Mouse (Mus musculus) heart, postnatal 14 days (tissue): ENCODE measurements around the gene Hmgcl. TPM values are rescaled to one million over a fixed set of nuclear protein-coding genes. Genes with fewer than 3 reads are reported as not detected.

Experiments used
- DNase-seq, 2 experiments: peaks; one replicate each; pipeline ENCODE4 v3.0.0; 2021 to 2022
- intact Hi-C: fragments of 180-260 bp; cut with DNase I; formaldehyde crosslinking; loops from one replicate; pipeline ENCODE4 v1.15.1; 2025
- long read RNA-seq, 2 experiments: library from polyadenylated mRNA; stranded (forward); transcript quantifications; one replicate each; pipeline ENCODE4 v2.0.0; 2021
- total RNA-seq, 2 experiments: library from RNA; stranded (reverse); gene quantifications; 2 replicates each; pipeline ENCODE4 v1.2.3; 2021

Hmgcl gene
- 10 to 100 TPM; 69.8 to 70.4 TPM for total RNA-seq
- long read RNA-seq, experiment 1, transcript Hmgcl-201 (9 exons, 1,418 nt), result major isoform, 380 of 397 reads
- long read RNA-seq, experiment 1, partial matches to known transcripts, result 2 of 397 reads
- long read RNA-seq, experiment 1, other reads (novel, unspliced or antisense), result 15 of 397 reads
- long read RNA-seq, experiment 2, transcript Hmgcl-201 (9 exons, 1,418 nt), result major isoform, 295 of 306 reads
- long read RNA-seq, experiment 2, partial matches to known transcripts, result 2 of 306 reads
- long read RNA-seq, experiment 2, other reads (novel, unspliced or antisense), result 9 of 306 reads

GRCm38 (mm10) chr4:135946278-135946658, at the start of gene Hmgcl:
Gene Hmgcl (plus strand): TSS chr4:135946448.
- peak; percentile 92 to 97 for DNase-seq
- intact Hi-C loops, result no loop called here

- no peak for DNase-seq
- intact Hi-C loops, result no loop called here
Observed at GRCm38 (mm10) chr4:135898380-135899049, 47.7 kb upstream of the Hmgcl start.

- intact Hi-C loops, result no loop called here
- no peak for DNase-seq
Observed at GRCm38 (mm10) chr4:135899050-135899448, 47.2 kb upstream of the Hmgcl start.

- intact Hi-C loops, result no loop called here
- DNase-seq, result no peak
Observed at GRCm38 (mm10) chr4:135900008-135900407, 46.2 kb upstream of the Hmgcl start.

GRCm38 (mm10) chr4:135902606-135903242, 43.5 kb upstream of the Hmgcl start:
- no peak for DNase-seq

GRCm38 (mm10) chr4:135904810-135905209, 41.4 kb upstream of the Hmgcl start:
- intact Hi-C loops, result no loop called here
- no peak for DNase-seq

More at GRCm38 (mm10) chr4:135902606-135903242, 43.5 kb upstream of the Hmgcl start:
- intact Hi-C loops, result no loop called here

- no peak for DNase-seq
- intact Hi-C loops, result no loop called here
Observed at GRCm38 (mm10) chr4:135906633-135907032, 39.6 kb upstream of the Hmgcl start.

- no peak for DNase-seq
- intact Hi-C loops, result no loop called here
Observed at GRCm38 (mm10) chr4:135909326-135910066, 36.8 kb upstream of the Hmgcl start.

GRCm38 (mm10) chr4:135911531-135911930, 34.7 kb upstream of the Hmgcl start:
- no peak for DNase-seq
- intact Hi-C loops, result no loop called here

- intact Hi-C loops, result no loop called here
- no peak for DNase-seq
Observed at GRCm38 (mm10) chr4:135912164-135912563, 34.1 kb upstream of the Hmgcl start.

GRCm38 (mm10) chr4:135912835-135913234, 33.4 kb upstream of the Hmgcl start:
- no peak for DNase-seq
- intact Hi-C loops, result no loop called here

- intact Hi-C loops, result no loop called here
- no peak for DNase-seq
Observed at GRCm38 (mm10) chr4:135913433-135913832, 32.8 kb upstream of the Hmgcl start.

- intact Hi-C loops, result loop anchor here (2.0 kb wide), 1 partner anchor 28 kb away; no protein-coding TSS in a partner anchor
- no peak for DNase-seq
Observed at GRCm38 (mm10) chr4:135918635-135919279, 27.5 kb upstream of the Hmgcl start.

- no peak for DNase-seq
- intact Hi-C loops, result loop anchor here (2.0 kb wide), 1 partner anchor 28 kb away; no protein-coding TSS in a partner anchor
Observed at GRCm38 (mm10) chr4:135919280-135919639, 27.0 kb upstream of the Hmgcl start.

- intact Hi-C loops, result loop anchor here (1.0 kb wide), 1 partner anchor 119 kb away; no protein-coding TSS in a partner anchor
Observed at GRCm38 (mm10) chr4:135920304-135921241, 25.7 kb upstream of the Hmgcl start, which contains the start of gene Fuca1. Gene Fuca1 (plus strand): TSS chr4:135920735.

GRCm38 (mm10) chr4:135921257-135922120, 24.8 kb upstream of the Hmgcl start:
- intact Hi-C loops, result no loop called here
- peak in 1 of 2 experiments; percentile 38 for DNase-seq

More at GRCm38 (mm10) chr4:135920304-135921241, 25.7 kb upstream of the Hmgcl start, which contains the start of gene Fuca1:
- peak; percentile 96 to 97 for DNase-seq

- no peak for DNase-seq
- intact Hi-C loops, result no loop called here
Observed at GRCm38 (mm10) chr4:135922190-135922589, 24.1 kb upstream of the Hmgcl start.

- no peak for DNase-seq
- intact Hi-C loops, result no loop called here
Observed at GRCm38 (mm10) chr4:135924418-135924817, 21.8 kb upstream of the Hmgcl start.
